Mouse (Mus musculus) megakaryocyte, embryonic 14.5 days (primary cell): ENCODE data around the gene Ccdc15. TPM values are rescaled to one million over a fixed set of nuclear protein-coding genes. Genes with fewer than 3 reads are reported as not detected.
"Not testable (repeated sequence)": the region's sequence is repeated elsewhere in the genome, so short reads cannot be mapped to it uniquely, and the experiment has no call there.

Experiments used
- H3K27me3 ChIP-seq: replicated peaks from 2 replicates; pipeline ENCODE3; 2012; ENCODE audit warnings: inconsistent platforms
- H3K36me3 ChIP-seq: replicated peaks from 2 replicates; pipeline ENCODE3; 2012; ENCODE audit warnings: low read length, inconsistent platforms, mixed read lengths
- H3K4me1 ChIP-seq: 2 replicates; pipeline ENCODE4 v1.6.1; 2012; ENCODE audit warnings: inconsistent platforms
- H3K4me3 ChIP-seq: replicated peaks from 2 replicates; pipeline ENCODE3; 2012; ENCODE audit warnings: moderate library complexity, mild to moderate bottlenecking, inconsistent platforms
- H3K9me3 ChIP-seq: 2 replicates; pipeline ENCODE4 v1.6.1; 2012; ENCODE audit warnings: inconsistent platforms
- FLI1 ChIP-seq: IDR thresholded peaks from 2 replicates; pipeline ENCODE4 v1.6.1; 2012; ENCODE audit warnings: low read length, inconsistent platforms, mixed read lengths
- GATA1 ChIP-seq: IDR thresholded peaks from 3 replicates; pipeline ENCODE4 v1.6.1; 2012; ENCODE audit warnings: mixed read lengths, low read length, inconsistent platforms, borderline replicate concordance
- polyA plus RNA-seq: library from polyadenylated mRNA; stranded (reverse); fragments of >175 nt; gene quantifications from 2 replicates; pipeline ENCODE4 v1.2.3, GENCODE M21; 2012; ENCODE audit warnings: low replicate concordance; ENCODE audit not compliant: insufficient read depth

The Ccdc15 gene
- polyA plus RNA-seq, 1 experiment: 2.8 TPM

- Histone ChIP-seq H3K4me1 (peaks cover 29% of the 10 kb centered on the region), H3K27me3 (no peaks in the 10 kb centered on the region), H3K4me3 (peak overlapping the region; percentile 18), H3K36me3 (no peaks in the 10 kb centered on the region), H3K9me3 (no peaks in the 10 kb centered on the region)
- TF ChIP-seq GATA1: no peak
- TF ChIP-seq FLI1: no peak
Measured at GRCm38 (mm10) chr9:37354485-37354884, 6.3 kb upstream of the Ccdc15 start.

- H3K27me3 ChIP-seq: no peaks in the 10 kb centered on the region
- H3K4me3 ChIP-seq: no peak overlapping the region
- no peak for TF ChIP-seq GATA1
- no peak for TF ChIP-seq FLI1
- no peaks in the 10 kb centered on the region for H3K36me3 ChIP-seq
- H3K9me3 ChIP-seq: no peaks in the 10 kb centered on the region
- H3K4me1 ChIP-seq: peaks cover 34% of the 10 kb centered on the region
Measured at GRCm38 (mm10) chr9:37351266-37351665, 3.0 kb upstream of the Ccdc15 start.

GRCm38 (mm10) chr9:37349050-37349449, 818 bp upstream of the Ccdc15 start:
- no peaks in the 10 kb centered on the region for H3K9me3 ChIP-seq
- no peaks in the 10 kb centered on the region for H3K27me3 ChIP-seq
- no peak for TF ChIP-seq GATA1
- TF ChIP-seq FLI1: no peak
- peaks cover 17% of the 10 kb centered on the region for H3K4me1 ChIP-seq
- peaks cover 6% of the 10 kb centered on the region for H3K36me3 ChIP-seq
- peak overlapping the region; percentile 91 for H3K4me3 ChIP-seq

GRCm38 (mm10) chr9:37347184-37347987, 846 bp downstream of the Ccdc15 start:
- H3K36me3 ChIP-seq: peaks cover 15% of the 10 kb centered on the region
- H3K4me3 ChIP-seq: peak overlapping the region; percentile 91
- peaks cover 17% of the 10 kb centered on the region for H3K4me1 ChIP-seq
- no peaks in the 10 kb centered on the region for H3K27me3 ChIP-seq
- TF ChIP-seq FLI1 (no peak), GATA1 (no peak)
- no peaks in the 10 kb centered on the region for H3K9me3 ChIP-seq

- Histone ChIP-seq H3K27me3 (no peaks in the 10 kb centered on the region), H3K36me3 (peaks cover 28% of the 10 kb centered on the region), H3K4me1 (peaks cover 19% of the 10 kb centered on the region), H3K9me3 (no peaks in the 10 kb centered on the region), H3K4me3 (no peak overlapping the region)
- TF ChIP-seq GATA1 (no peak), FLI1 (no peak)
Measured at GRCm38 (mm10) chr9:37345406-37345805, 2.8 kb downstream of the Ccdc15 start.

- TF ChIP-seq GATA1 (no peak), FLI1 (no peak)
- no peaks in the 10 kb centered on the region for H3K27me3 ChIP-seq
- no peak overlapping the region for H3K4me3 ChIP-seq
- H3K9me3 ChIP-seq: no peaks in the 10 kb centered on the region
- peaks cover 10% of the 10 kb centered on the region for H3K36me3 ChIP-seq
- H3K4me1 ChIP-seq: peaks cover 7% of the 10 kb centered on the region; the same call in 1 of the 2 replicates
Measured at GRCm38 (mm10) chr9:37329456-37329855, 18.8 kb downstream of the Ccdc15 start.

DNA sequence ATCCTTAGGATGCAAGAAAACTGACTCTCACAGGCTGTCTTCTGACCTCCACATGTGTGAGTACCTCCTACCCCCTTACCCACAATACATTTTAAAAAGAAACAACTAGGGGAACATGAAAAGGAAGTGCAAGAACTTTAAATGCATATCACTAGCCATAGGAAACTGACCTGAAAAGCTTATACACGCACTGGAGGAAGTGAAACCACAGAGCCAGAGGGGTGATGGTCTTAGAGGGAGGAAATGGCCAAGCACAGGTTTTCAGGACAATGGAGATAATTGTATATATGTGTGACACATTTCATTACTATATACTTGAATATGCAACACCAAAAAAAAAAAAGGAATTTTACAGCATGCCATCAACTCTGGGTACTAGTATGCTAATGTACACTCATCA, 46.5 kb downstream of the Ccdc15 start:
- Histone ChIP-seq H3K36me3 (peaks cover 23% of the 10 kb centered on the region), H3K4me3 (no peak overlapping the region), H3K9me3 (no peaks in the 10 kb centered on the region), H3K27me3 (no peaks in the 10 kb centered on the region), H3K4me1 (peaks cover 5% of the 10 kb centered on the region; the same call in 1 of the 2 replicates)
- TF ChIP-seq FLI1: no peak
- TF ChIP-seq GATA1: no peak

GRCm38 (mm10) chr9:37300501-37300900, 47.7 kb downstream of the Ccdc15 start:
- not testable (repeated sequence) for H3K4me1 ChIP-seq, H3K9me3 ChIP-seq, H3K4me3 ChIP-seq, H3K27me3 ChIP-seq
- H3K36me3 ChIP-seq: peaks cover 23% of the 10 kb centered on the region

- TF ChIP-seq GATA1: no peak
- no peak for TF ChIP-seq FLI1
- peaks cover 17% of the 10 kb centered on the region for H3K36me3 ChIP-seq
- no peak overlapping the region for H3K4me3 ChIP-seq
- H3K27me3 ChIP-seq: no peaks in the 10 kb centered on the region
- no peaks in the 10 kb centered on the region for H3K9me3 ChIP-seq
- H3K4me1 ChIP-seq: no peaks in the 10 kb centered on the region; the same call in 1 of the 2 replicates
Measured at GRCm38 (mm10) chr9:37295586-37295985, 52.6 kb downstream of the Ccdc15 start.

- Histone ChIP-seq H3K4me3 (no peak overlapping the region), H3K36me3 (no peaks in the 10 kb centered on the region), H3K4me1 (peaks cover 29% of the 10 kb centered on the region), H3K9me3 (no peaks in the 10 kb centered on the region), H3K27me3 (peaks cover 1% of the 10 kb centered on the region)
- no peak for TF ChIP-seq GATA1
- no peak for TF ChIP-seq FLI1
Measured at GRCm38 (mm10) chr9:37266622-37267021, 81.6 kb downstream of the Ccdc15 start.
